Mouse (Mus musculus): ENCODE data around the gene Pgd.

DNA sequence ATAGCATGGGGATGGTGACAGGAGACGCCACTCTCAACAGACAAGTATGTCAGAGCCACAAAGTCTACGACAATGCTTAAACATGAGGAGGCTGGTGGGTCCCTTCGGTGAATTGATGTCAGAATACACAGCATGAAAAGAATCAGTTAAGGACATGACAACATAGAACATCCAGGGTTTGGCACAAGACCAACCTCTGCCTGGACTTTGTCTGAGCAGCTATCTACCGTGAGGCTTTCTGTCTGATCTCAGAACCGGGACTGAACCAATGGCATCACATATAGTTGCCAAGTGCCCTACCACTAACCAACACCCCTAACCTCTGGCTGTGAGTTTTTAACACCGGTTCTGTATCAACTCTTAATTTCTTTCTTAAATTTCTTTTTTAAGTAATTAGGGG is 10.1 kb upstream of the Pgd start:
- TF ChIP-seq POLR2A (IDR thresholded peaks at IDR 0.05; ENCODE audit: borderline replicate concordance, extremely low read depth, insufficient read depth, insufficient read length, poor library complexity, severe bottlenecking) (no peak), CTCF (IDR thresholded peaks at IDR 0.05; ENCODE audit: borderline replicate concordance, extremely low read depth, insufficient read depth, insufficient read length) (no peak)

All from brain, embryonic 14.5 days (tissue).